Mouse (Mus musculus) stomach, postnatal 0 days (tissue): ENCODE data around the gene Ccdc102a.

Experiments
- CTCF ChIP-seq: IDR thresholded peaks from 2 replicates; pipeline ENCODE4 v1.5.1; 2016; ENCODE audit warnings: antibody characterized with exemption, low read depth, mild to moderate bottlenecking, moderate library complexity
- EP300 ChIP-seq: optimal IDR thresholded peaks from 2 replicates; pipeline ENCODE3; 2016; ENCODE audit warnings: antibody characterized with exemption

GRCm38 (mm10) chr8:94863897-94864673 is 53.8 kb downstream of the Ccdc102a start:
- TF ChIP-seq CTCF (peak; percentile 43), EP300 (no peak)
